ENCODE assay signal across 20 mouse cellular contexts in genomic region chr3:30976991-30977603, GRCm38 (mm10). TPM values are rescaled to one million over a fixed set of nuclear protein-coding genes. Genes with fewer than 3 reads are reported as not detected.
DNase-seq lines count a peak whose midpoint lies in the region; ATAC-seq lines count a peak whose summit lies in the region.
"Had no signal": no experiment of that assay in that cellular context is flagged by ENCODE, and none has a peak within 500 bp of the region (broad histone marks: within the 10 kb centered on the region; RNA-seq: fewer than 3 reads in every experiment).

No protein-coding gene starts in this region.

- peak; percentile 54 for DNase-seq in A20 (ENCODE audit: low read depth, low spot score)
- DNase-seq in kidney, postnatal 25 days, result peak; percentile 35 to 49
- DNase-seq in lung, postnatal 25 days (ENCODE audit: low spot score), result peak; percentile 63
- no peak for DNase-seq in thymus, postnatal 25 days
- DNase-seq in right cerebral cortex, postnatal 14 days, result no peak
- DNase-seq: cerebellum, postnatal 14 days; heart, adult 18-20 months; retina, postnatal 1 day; spleen, adult 18-20 months had no signal

- H3K9me3 ChIP-seq in hindbrain, embryonic 12.5 days (replicated peaks), result no peaks in the 10 kb centered on the region
- H3K9me3 ChIP-seq: embryonic facial prominence, embryonic 10.5 days; hindbrain, embryonic 15.5 days; limb, embryonic 12.5 days; liver, embryonic 15.5 days had no signal

- H3K27me3 ChIP-seq in hindbrain, embryonic 12.5 days, result no peaks in the 10 kb centered on the region
- H3K27me3 ChIP-seq: hindbrain, embryonic 15.5 days; limb, embryonic 12.5 days; liver, embryonic 15.5 days had no signal

- H3K36me3 ChIP-seq in hindbrain, embryonic 12.5 days, result no peaks in the 10 kb centered on the region
- H3K36me3 ChIP-seq: embryonic facial prominence, embryonic 10.5 days; hindbrain, embryonic 15.5 days; limb, embryonic 12.5 days; liver, embryonic 15.5 days had no signal

- 67% methylated on average over 1 of the region's 1 CpGs for WGBS in hindbrain, embryonic 12.5 days

- H3K4me1 ChIP-seq in hindbrain, embryonic 12.5 days, result no peaks in the 10 kb centered on the region
- H3K4me1 ChIP-seq: embryonic facial prominence, embryonic 10.5 days; hindbrain, embryonic 15.5 days had no signal

- H3K9ac ChIP-seq in hindbrain, embryonic 12.5 days, result no peak overlapping the region
- H3K9ac ChIP-seq: hindbrain, embryonic 15.5 days; limb, embryonic 12.5 days; liver, embryonic 15.5 days had no signal

- H3K4me2 ChIP-seq in hindbrain, embryonic 12.5 days (replicated peaks), result no peak overlapping the region
- H3K4me2 ChIP-seq: hindbrain, embryonic 15.5 days; limb, embryonic 12.5 days; liver, embryonic 15.5 days; midbrain, embryonic 11.5 days had no signal

- H3K4me3 ChIP-seq in hindbrain, embryonic 12.5 days, result no peak overlapping the region
- H3K4me3 ChIP-seq: embryonic facial prominence, embryonic 10.5 days; erythroblast, embryonic 14.5 days; hindbrain, embryonic 15.5 days; left cerebral cortex, adult 2 months; limb, embryonic 12.5 days; liver, embryonic 15.5 days had no signal

- no peak overlapping the region for H3K27ac ChIP-seq in hindbrain, embryonic 12.5 days
- H3K27ac ChIP-seq: embryonic facial prominence, embryonic 10.5 days; hindbrain, embryonic 15.5 days; left cerebral cortex, adult 2 months; limb, embryonic 12.5 days; liver, embryonic 15.5 days had no signal

- ATAC-seq in granulocyte monocyte progenitor cell, adult 5-6 weeks (replicated peaks; ENCODE audit: poor library complexity, severe bottlenecking), result peak; percentile 18; the same call in 1 of the 2 replicates
- no peak for ATAC-seq in hindbrain, embryonic 12.5 days (ENCODE audit: low FRiP score)
- ATAC-seq: CD4-positive, CD25-positive, alpha-beta regulatory T cell, adult 4 months; forebrain, embryonic 16.5 days had no signal

RNA-seq across cellular contexts. Expression of gene Phc3, which starts 7.9 kb away (rescaled TPM):
- total RNA-seq in granulocyte monocyte progenitor cell, adult 5-6 weeks (2014; fragmentation: Nextera tagmentation), result 31.6 and 33.7 TPM in 2 replicates
- total RNA-seq in granulocyte monocyte progenitor cell, adult 5-6 weeks (2017), result 13.8 and 14.1 TPM in 2 replicates
- polyA plus RNA-seq in hindbrain, embryonic 12.5 days (2016; fragmentation: Nextera tagmentation; extraction: Ambion mirVana), result 6.5 and 8.1 TPM in 2 replicates

RNA-seq across cellular contexts. Expression of gene Prkci, which starts 18.4 kb away (rescaled TPM):
- 12.8 and 22.5 TPM in 2 replicates for total RNA-seq in granulocyte monocyte progenitor cell, adult 5-6 weeks (2014; fragmentation: Nextera tagmentation)
- 16.0 and 19.6 TPM in 2 replicates for total RNA-seq in granulocyte monocyte progenitor cell, adult 5-6 weeks (2017)
- 38.6 and 39.9 TPM in 2 replicates for polyA plus RNA-seq in hindbrain, embryonic 12.5 days (2016; fragmentation: Nextera tagmentation; extraction: Ambion mirVana)

Comparison
In these comparisons a context has a peak if more than half of its experiments do, and no peak if none do; other contexts are left out.
1. DNase-seq: peak in A20 (single experiment), kidney, postnatal 25 days (2 of 2) and lung, postnatal 25 days (single experiment); none in thymus, postnatal 25 days (single experiment) and right cerebral cortex, postnatal 14 days (single experiment).